Mouse (Mus musculus) right cerebral cortex, postnatal 10 days (tissue): ENCODE measurements at regions not wholly inside any gene's neighbourhood (a gene's known extent, or its start where the extent isn't known, plus 50 kb on each side); places are given as distances from the start of the nearest gene placed in this dataset.

Source experiments
- DNase-seq, 2 experiments: peaks; one replicate each; pipeline ENCODE4 v3.0.0; 2021; ENCODE audit warnings: low spot score in 2 of 2

DNA sequence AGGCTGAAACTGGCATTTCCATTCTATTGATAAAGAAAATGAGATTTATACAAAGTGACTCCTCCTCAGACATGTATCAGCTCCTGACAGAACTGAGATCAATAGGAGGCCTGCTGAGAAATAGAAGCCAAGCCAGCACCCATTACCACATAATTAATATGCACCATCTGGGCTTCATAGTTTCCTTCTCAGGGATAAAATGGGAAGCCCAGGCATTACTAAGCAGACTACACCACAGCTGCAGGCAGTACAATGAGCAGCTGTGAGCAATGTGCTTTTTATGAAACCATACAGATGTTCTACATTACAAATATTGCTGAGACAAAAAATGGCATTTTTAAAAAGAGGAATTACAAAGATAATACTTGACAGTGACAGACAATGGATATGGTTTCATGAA lies 950.1 kb downstream of the Otol1 start:
- DNase-seq = no peak

- DNase-seq = no peak
Observed at GRCm38 (mm10) chr3:70962498-70962897, 955.1 kb downstream of the Otol1 start.

GRCm38 (mm10) chr3:70976945-70977344 lies 969.5 kb downstream of the Otol1 start:
- DNase-seq = no peak

- DNase-seq = no peak
Observed at GRCm38 (mm10) chr3:70990916-70991315, 983.5 kb downstream of the Otol1 start.

GRCm38 (mm10) chr3:71003052-71003451 lies 995.6 kb downstream of the Otol1 start:
- peak in 1 of 2 experiments; percentile 34 for DNase-seq
